Mouse (Mus musculus) layer of hippocampus, postnatal 25 days (tissue): ENCODE data around the gene Ccdc60. TPM values are rescaled to one million over a fixed set of nuclear protein-coding genes. Genes with fewer than 3 reads are reported as not detected.
"Not testable (repeated sequence)": the region's sequence is repeated elsewhere in the genome, so short reads cannot be mapped to it uniquely, and the experiment has no call there.

Experiments used
- DNase-seq, 2 experiments: peaks; one replicate each; pipeline ENCODE4 v3.0.0; 2022; ENCODE audit warnings: mixed read lengths in 2 of 2, low spot score in 1 of 2; ENCODE audit errors: extremely low spot score in 1 of 2
- total RNA-seq, 2 experiments: library from RNA; stranded (reverse); gene quantifications; 2 replicates each; pipeline ENCODE4 v1.2.3; 2021

Ccdc60 gene
- total RNA-seq, 2 experiments from 2014 or later, result 0.23 to 0.25 TPM

- peak in 1 of 2 experiments; percentile 27 for DNase-seq
Measured at GRCm38 (mm10) chr5:116208741-116209368, 79.9 kb downstream of the Ccdc60 start.

DNA sequence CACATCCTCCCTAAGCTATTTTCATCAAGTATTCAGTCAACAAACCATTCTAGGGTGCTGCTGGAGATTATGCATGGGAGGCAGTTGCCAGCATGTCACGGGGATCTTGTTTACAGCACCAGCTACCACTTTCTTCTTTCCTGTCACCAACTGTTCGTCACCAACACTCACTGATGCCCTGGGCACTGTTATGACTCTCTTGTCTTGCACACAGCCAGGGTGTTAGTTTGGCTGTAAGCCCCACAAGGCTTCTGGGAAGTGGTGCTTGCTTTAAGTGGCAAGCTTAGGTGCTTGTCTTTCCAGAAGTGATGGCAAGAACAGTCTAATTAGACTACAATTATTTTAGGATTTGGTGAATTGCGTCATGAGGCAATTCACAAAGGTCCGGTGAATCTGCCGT is 86.1 kb downstream of the Ccdc60 start:
- no peak for DNase-seq

- DNase-seq, result no peak
Measured at GRCm38 (mm10) chr5:116194499-116194898, 94.3 kb downstream of the Ccdc60 start.

- DNase-seq, result no peak
Measured at GRCm38 (mm10) chr5:116192693-116193092, 96.1 kb downstream of the Ccdc60 start.

- DNase-seq, result no peak
Measured at GRCm38 (mm10) chr5:116191596-116191995, 97.2 kb downstream of the Ccdc60 start.

DNA sequence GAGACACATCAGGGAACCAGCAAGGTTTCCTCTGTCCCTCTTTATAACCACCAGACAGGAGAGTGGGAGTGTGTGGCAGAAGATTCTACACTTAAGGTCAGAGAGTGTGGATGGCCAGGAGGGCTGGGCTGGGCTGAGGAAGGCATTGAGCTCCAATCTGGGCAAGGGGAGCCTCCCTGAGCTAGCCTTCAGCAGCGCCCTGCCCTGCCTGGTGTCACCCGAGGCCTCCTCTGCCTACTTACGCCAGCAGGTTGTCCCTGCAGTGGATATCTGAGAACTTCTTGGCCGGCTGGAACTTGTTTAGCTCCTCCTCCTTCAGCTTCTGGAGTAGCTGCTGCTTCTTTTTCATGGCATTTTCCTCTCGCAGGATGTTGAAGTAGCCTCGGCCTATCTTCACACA is 99.0 kb downstream of the Ccdc60 start:
- no peak for DNase-seq

DNA sequence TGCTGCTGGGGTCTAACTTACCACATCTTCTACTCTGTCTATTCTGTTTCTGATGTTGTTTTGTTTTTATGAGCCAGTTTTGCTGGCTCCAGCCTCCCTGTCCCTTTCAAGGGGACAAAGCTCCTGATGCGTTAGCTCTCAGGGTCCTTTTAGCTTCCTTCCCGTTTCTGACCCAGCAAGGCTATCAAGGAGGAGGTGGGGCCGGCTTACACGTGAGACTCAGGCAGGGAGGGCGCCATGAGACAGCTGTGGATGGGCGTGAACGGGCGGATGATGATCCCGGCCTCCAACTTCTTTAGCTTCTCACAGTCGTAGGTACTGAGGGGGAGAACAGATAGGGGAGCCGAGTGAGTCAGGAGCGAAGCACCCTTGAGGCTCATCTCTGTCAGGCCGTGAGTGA is 108.2 kb downstream of the Ccdc60 start:
- DNase-seq, result no peak

DNA sequence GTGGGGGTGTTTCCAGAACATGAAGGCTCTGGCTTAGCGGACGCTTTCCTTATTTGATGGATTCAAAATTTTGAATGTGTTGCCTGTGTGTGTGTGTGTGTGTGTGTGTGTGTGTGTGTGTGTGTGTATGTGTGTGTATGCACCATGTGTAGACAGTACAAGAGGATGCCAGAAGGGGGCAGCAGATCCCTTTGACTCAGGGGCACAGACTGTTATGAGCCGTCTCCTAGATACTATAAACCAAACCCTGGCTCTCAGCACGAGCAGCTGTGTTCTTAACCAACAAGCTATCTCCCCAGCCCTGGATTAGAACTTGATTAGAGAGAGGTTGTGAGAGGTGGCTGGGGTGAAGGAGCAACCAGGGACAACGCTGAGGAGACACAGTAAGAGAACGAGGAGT is 117.1 kb downstream of the Ccdc60 start:
- DNase-seq, result no peak

- no peak for DNase-seq
Measured at GRCm38 (mm10) chr5:116166965-116167364, 121.8 kb downstream of the Ccdc60 start.

DNA sequence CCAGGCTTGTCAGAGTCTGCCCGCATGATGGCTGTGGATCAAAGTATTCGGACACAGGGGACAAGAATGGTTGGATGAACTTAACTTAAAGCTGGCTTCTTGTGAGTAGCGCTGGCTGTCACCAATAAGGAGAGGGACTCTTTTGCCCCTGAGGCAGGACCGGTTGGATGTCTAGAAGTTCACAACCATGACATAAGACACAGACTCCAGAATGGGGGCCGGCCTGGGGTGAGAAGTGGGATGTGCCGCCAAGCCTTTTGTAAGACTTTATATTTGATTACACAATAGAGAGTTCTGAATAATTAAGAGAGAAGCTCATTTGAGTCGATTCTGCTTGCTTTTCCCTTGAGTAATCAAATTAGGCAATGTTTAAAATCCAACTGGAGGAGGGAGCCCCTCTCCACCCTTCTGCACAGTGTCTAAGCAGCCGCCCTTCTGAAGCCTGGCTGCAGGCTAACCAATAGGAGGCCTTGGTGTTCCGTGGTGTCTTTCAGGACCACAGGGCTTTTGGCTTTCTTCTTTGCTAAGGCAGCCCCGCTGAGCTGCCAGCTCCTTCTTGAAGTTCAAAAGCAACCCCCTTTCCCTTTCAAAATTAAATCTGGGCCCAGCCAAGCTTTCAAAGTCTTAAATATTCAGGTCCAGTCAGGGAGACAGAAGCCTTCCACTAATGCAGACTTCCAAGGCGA is 123.4 kb downstream of the Ccdc60 start:
- no peak for DNase-seq

DNA sequence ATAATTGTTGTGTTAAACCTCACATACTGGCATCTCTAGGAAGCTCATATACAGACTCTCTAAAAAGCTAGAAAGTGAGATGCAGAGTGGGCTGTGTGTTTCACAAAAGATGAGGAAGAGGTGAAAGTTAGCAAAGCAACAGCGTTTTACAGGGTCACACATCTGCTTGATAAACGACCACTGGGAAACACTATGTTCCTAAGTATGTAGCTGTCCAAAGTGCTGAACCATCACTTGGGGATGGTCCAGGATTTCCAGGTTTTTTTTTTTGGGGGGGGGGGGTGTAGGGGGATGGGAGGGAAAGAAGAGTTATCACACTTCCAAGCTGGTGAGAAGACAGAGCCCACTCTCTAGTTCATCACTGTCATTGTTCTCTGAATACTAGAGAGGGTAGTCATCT is 134.0 kb downstream of the Ccdc60 start:
- no peak for DNase-seq

GRCm38 (mm10) chr5:116146446-116146845 is 142.3 kb downstream of the Ccdc60 start:
- DNase-seq, result not testable (repeated sequence)

DNA sequence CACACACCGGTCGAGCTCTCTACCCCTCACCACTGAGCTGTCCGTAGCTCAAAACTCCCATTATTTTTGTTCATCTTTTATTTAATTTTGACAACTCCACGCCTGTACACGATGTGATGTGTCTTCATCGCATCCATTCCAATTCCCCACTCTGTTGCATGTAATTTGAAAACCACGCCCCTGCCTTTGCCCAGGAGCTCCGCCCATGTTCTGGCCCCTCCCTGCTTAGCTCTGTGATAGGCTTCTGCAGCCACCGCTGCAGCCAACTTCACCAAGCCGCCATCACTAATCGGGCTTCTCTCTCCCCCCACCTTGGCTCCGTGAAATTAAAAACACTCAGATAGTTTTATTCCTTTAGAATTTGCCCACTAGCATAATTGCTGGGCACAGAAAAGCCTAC is 144.1 kb downstream of the Ccdc60 start:
- DNase-seq, result no peak

GRCm38 (mm10) chr5:116140682-116141081 is 148.1 kb downstream of the Ccdc60 start:
- DNase-seq, result no peak

DNA sequence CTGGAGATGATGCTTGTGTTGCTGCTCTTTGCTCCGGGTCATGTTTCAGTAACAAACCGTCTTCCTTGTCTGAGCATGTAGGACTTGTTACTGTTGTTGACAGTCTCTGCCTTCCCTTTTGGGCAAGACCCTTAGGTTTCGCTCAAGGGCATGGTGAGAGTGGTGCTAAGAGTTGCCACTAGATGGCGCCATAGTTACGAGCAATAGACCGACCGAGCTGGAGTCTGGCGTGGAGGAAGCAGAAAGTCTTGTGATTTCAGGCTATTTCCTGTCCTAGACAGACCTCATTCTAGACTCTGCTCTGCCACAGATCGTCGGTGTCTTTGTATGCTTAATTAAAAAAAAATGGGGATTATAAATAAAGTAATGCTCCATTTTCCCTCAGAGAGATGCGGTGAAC is 165.4 kb downstream of the Ccdc60 start:
- DNase-seq, result peak; percentile 72 to 87

- DNase-seq, result peak; percentile 32 to 67
Measured at GRCm38 (mm10) chr5:116116567-116116966, 172.2 kb downstream of the Ccdc60 start.

- DNase-seq, result no peak
Measured at GRCm38 (mm10) chr5:116116110-116116509, 172.7 kb downstream of the Ccdc60 start.

GRCm38 (mm10) chr5:116115071-116115834 is 173.5 kb downstream of the Ccdc60 start:
- DNase-seq, result no peak

DNA sequence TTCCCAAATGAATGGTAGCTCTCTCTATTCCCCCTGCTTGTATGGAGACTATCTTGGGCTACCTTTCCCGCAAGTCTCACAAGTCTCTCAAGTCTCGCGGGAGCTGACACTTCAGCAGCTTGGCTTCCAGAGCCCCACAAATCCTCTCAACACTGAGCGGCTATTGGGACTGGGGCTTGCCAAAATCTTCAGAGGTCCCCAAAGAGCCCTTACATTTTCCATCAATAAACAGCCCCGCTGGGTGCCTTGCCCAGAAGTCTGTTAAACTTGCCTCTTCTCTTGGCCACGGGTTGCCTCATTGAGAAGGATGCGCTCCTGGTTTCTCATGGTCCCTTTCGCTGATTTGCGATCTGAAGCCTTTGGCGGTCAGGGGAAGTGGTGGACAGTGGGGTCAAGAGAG is 180.1 kb downstream of the Ccdc60 start:
- no peak for DNase-seq

GRCm38 (mm10) chr5:116084231-116084630 is 204.6 kb downstream of the Ccdc60 start:
- no peak for DNase-seq

- DNase-seq, result no peak
Measured at GRCm38 (mm10) chr5:116083081-116083480, 205.7 kb downstream of the Ccdc60 start, which contains the start of gene Tmem233. Gene Tmem233, minus strand, starts transcription at chr5:116083244.
